Mouse (Mus musculus) right cerebral cortex, postnatal 4 days (tissue): Measurements from ENCODE around the gene Smarcd1.

Experiments used
- DNase-seq: peaks from one replicate; pipeline ENCODE4 v3.0.0-alpha.2; 2022

Gene Smarcd1

GRCm38 (mm10) chr15:99701999-99702900 is at the start of gene Smarcd1:
Gene Smarcd1 (plus strand): TSS chr15:99702129.
- peak; percentile 99 for DNase-seq

- DNase-seq: no peak
Measured at GRCm38 (mm10) chr15:99653291-99653690, 48.6 kb upstream of the Smarcd1 start.

GRCm38 (mm10) chr15:99653876-99654275 is 48.1 kb upstream of the Smarcd1 start:
- DNase-seq: no peak

- no peak for DNase-seq
Measured at GRCm38 (mm10) chr15:99655956-99656355, 46.0 kb upstream of the Smarcd1 start.

GRCm38 (mm10) chr15:99658437-99658836 is 43.5 kb upstream of the Smarcd1 start:
- DNase-seq: no peak

- DNase-seq: no peak
Measured at GRCm38 (mm10) chr15:99661121-99661830, 40.7 kb upstream of the Smarcd1 start.

DNA sequence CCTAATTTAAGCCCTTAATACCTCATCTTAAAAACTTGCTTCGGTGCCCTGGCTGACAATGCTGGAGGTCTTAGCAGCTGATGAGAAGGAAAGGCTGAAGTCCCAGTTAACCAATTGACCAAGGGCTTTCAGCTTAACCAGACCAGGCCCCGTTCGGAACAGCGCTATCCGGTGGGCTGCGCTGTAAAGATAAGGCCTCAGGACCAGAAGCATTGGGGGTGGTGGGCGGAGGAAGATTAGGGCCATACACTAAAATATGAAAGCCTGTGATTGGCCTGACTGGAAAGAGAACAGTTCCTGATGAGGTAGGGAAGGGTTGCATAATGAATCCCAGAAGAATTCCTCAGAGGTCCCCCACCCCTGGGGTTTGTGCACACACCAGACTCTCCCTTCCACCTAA is 39.6 kb upstream of the Smarcd1 start:
- DNase-seq: no peak

- DNase-seq: no peak
Measured at GRCm38 (mm10) chr15:99663964-99664599, 37.8 kb upstream of the Smarcd1 start.

DNA sequence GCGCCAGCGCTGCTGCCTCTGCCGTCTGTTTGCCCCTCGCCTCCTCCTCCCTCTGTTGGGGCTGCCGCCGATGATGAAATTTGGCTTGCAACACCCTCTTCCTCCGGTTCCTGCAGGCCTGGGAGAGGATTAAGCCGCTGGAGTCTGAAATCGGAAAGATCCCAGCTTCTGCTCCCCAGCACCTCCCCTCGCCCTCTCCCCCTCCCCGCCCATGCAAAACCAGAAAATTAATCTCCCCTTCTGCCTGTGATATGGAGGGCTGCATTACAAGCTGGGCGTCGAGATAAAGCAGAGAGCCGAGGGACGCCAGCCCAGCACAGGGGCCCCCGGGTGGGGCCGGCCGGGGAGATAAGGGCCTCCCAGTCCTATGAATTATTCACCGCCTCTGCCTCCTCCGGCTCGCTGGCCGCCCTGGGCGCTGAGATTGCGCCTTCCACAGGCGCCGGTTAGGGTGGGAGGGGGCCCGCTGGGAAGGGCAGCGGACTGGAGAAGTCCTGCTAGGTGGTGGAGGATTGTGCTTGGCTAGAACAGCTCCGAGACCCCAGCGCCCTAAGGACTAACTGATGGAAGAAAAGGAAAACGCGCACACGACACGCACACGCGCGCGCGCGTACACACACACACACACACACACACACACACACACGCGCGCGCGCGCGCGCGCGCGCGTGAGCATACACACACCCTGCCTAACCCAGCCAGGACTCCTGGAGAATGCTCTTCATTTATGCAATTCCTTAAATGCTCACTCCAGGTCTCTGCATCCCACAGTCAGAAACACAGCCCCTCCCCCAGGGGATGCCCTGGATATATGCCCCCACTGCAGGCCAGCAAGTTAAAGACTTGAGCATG is 37.1 kb upstream of the Smarcd1 start:
- DNase-seq: peak; percentile 67

DNA sequence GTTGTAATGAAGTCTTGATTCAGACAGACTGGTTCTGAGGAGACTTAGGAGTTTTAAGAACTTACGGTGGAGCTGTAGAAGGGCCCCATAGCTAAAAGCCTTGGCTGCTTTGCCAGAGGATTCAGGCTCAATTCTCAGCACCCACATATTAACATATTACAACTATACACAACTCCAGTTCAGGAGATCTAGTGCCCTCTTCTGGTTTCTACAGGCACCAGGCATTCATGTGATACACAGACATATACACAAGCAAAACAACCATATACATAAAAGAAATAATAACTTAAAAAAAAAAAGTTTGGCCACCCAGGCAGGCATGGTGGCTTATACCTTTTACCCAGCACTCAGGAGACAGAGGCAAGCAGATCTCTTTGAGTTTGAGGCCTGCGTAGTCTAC is 34.4 kb upstream of the Smarcd1 start:
- DNase-seq: no peak

GRCm38 (mm10) chr15:99668881-99669280 is 33.0 kb upstream of the Smarcd1 start:
- DNase-seq: peak; percentile 83

DNA sequence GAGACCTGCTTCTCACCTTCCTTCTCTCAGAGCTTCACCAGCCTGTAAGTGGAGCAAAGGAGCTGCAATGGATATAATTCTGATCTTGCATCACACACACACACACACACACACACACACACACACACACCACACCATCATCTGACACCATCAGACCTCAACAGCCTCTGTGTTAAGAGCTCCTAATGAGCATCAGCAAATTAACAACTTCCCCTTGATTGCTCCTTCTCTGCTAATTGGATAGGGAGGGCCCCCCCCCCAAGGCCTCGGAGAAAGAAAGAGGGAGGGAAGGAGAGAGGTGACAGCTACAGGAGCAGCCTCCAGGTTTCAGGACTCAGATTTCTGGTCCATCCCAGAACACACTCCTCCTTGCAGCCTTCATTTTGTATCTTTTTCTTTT is 32.5 kb upstream of the Smarcd1 start:
- no peak for DNase-seq

DNA sequence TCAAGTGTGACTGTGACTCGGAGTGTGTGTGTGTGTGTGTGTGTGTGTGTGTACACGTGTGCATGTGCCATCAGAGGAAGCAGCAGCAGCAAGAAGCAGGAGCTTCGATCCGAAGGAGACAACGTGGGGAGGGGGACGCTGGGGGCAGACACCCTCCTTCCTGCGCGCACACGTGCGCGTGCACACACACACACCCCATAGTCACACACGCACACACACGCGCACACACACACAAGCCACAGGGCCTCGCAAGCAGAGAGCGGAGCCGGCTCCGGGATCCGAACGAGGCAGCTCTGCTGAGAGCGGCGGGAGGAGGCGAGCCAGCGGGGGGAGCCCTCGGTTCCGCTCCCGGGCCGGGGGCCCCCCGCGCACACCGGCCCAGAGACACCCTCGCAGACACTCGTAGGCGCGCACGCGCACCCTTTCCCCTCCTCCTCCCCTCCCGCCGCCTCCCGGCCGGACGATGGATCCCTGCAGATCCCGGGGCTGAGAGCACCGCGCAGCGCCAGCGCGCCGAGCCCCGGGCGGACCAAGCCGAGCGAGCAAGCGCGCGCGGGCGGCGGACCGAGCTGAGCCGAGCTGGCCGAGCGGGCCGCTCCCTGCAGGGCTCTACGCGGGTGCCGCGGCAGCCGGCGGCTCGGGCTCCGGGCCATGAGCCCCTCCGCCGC is 31.6 kb upstream of the Smarcd1 start, which contains the start of gene Asic1:
Asic1 (plus strand) TSS at position 215 of the 668 bp plus-strand sequence.
- DNase-seq: peak; percentile 77

DNA sequence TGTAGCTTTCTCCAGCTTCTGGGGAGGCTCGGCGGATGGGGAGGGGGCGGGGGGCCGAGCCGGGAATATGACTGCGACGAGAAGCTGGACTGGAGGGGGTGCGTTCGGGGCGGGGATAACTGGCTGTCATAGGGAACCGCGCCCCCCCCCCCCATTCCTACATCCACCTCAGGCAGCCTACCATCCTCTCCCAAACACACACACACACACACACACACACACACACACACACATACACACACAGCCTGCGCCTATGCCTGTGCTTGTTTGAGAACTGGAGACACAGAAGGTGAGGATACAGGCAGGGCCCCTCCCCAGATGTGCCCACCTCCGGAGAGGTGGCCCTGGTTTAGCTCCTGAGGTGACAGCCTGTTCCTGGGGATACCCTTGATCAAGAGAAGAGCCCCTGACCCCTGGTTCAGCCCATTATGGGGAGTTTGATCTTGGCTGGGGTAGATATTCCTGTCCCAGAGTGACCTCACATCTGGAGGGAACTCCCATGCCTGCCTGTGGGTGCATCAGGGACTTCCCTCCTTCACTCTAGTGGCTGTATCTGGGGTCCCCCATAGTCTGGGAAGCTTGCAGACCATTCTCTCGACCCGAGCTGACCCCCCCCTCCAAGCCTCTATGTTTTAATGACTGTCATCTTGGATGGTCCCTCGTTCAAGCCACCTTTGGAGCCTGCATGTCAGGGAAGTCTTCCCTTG is 30.8 kb upstream of the Smarcd1 start:
- peak; percentile 68 for DNase-seq

DNA sequence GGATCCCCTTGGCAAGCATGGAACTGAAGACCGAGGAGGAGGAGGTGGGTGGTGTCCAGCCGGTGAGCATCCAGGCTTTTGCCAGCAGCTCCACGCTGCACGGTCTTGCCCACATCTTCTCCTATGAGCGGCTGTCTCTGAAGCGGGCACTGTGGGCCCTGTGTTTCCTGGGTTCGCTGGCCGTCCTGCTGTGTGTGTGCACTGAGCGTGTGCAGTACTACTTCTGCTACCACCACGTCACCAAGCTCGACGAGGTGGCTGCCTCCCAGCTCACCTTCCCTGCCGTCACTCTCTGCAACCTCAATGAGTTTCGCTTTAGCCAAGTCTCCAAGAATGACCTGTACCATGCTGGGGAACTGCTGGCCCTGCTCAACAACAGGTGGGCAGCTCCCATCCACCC is 30.1 kb upstream of the Smarcd1 start:
- DNase-seq: no peak

- DNase-seq: no peak
Measured at GRCm38 (mm10) chr15:99674866-99675265, 27.1 kb upstream of the Smarcd1 start.

GRCm38 (mm10) chr15:99677089-99677488 is 24.8 kb upstream of the Smarcd1 start:
- peak; percentile 35 for DNase-seq

GRCm38 (mm10) chr15:99678063-99678800 is 23.7 kb upstream of the Smarcd1 start:
- DNase-seq: peak; percentile 57

- no peak for DNase-seq
Measured at GRCm38 (mm10) chr15:99679008-99679407, 22.9 kb upstream of the Smarcd1 start.

GRCm38 (mm10) chr15:99682880-99683279 is 19.0 kb upstream of the Smarcd1 start:
- DNase-seq: no peak
